Mouse (Mus musculus) heart, embryonic 13.5 days (tissue): ENCODE measurements around the gene Jpt2. TPM values are rescaled to one million over a fixed set of nuclear protein-coding genes. Genes with fewer than 3 reads are reported as not detected.

ENCODE experiments used
- polyA plus RNA-seq: library from polyadenylated mRNA; unstranded; fragments of >200 nt; fragmentation: Nextera tagmentation; extraction: Ambion mirVana; gene quantifications from 2 replicates; pipeline ENCODE4 v1.2.1, GENCODE M21; 2015

Jpt2 gene
- polyA plus RNA-seq, 1 experiment from 2014 or later, result 122 TPM

Other genes starting within 250 kb of the Jpt2 start
- gene Rnf151, start 242.6 kb downstream of the Jpt2 start, polyA plus RNA-seq, result not detected in 2 replicates
- 903 and 1,010 TPM in 2 replicates for gene Rps2, start 242.6 kb downstream of the Jpt2 start, polyA plus RNA-seq
- gene Ndufb10, start 236.2 kb downstream of the Jpt2 start, polyA plus RNA-seq, result 344 and 399 TPM in 2 replicates
- gene Rpl3l, start 232.9 kb downstream of the Jpt2 start, polyA plus RNA-seq, result 0.68 and 1.1 TPM in 2 replicates
- 18.0 and 20.4 TPM in 2 replicates for gene Msrb1, start 224.0 kb downstream of the Jpt2 start, polyA plus RNA-seq
- 0.24 and 0.59 TPM in 2 replicates for gene Hs3st6, start 207.7 kb downstream of the Jpt2 start, polyA plus RNA-seq
- gene Meiob, start 156.4 kb downstream of the Jpt2 start, polyA plus RNA-seq, result not detected in 2 replicates
- 47.3 and 54.5 TPM in 2 replicates for gene Hagh, start 120.5 kb downstream of the Jpt2 start, polyA plus RNA-seq
- gene Fahd1, start 110.3 kb downstream of the Jpt2 start, polyA plus RNA-seq, result 36.9 and 39.7 TPM in 2 replicates
- gene Igfals, start 94.7 kb downstream of the Jpt2 start, polyA plus RNA-seq, result 0.11 and 0.50 TPM in 2 replicates
- 36.1 and 41.4 TPM in 2 replicates for gene Nubp2, start 74.3 kb downstream of the Jpt2 start, polyA plus RNA-seq
- gene Spsb3, start 74.0 kb downstream of the Jpt2 start, polyA plus RNA-seq, result 27.8 and 29.9 TPM in 2 replicates
- gene Eme2, start 65.6 kb downstream of the Jpt2 start, polyA plus RNA-seq, result 20.7 and 22.5 TPM in 2 replicates
- 79.2 and 81.5 TPM in 2 replicates for gene Mrps34, start 65.6 kb downstream of the Jpt2 start, polyA plus RNA-seq
- 32.0 and 41.0 TPM in 2 replicates for gene Nme3, start 64.2 kb downstream of the Jpt2 start, polyA plus RNA-seq
- gene Mapk8ip3, start 23.7 kb downstream of the Jpt2 start, polyA plus RNA-seq, result 24.1 and 25.2 TPM in 2 replicates
- 4.0 and 4.4 TPM in 2 replicates for gene Cramp1l, start 55.1 kb upstream of the Jpt2 start, polyA plus RNA-seq
- gene Ift140, start 55.4 kb upstream of the Jpt2 start, polyA plus RNA-seq, result 11.7 and 13.4 TPM in 2 replicates
- gene Tmem204, start 122.9 kb upstream of the Jpt2 start, polyA plus RNA-seq, result 18.0 and 19.4 TPM in 2 replicates
- 25.1 and 29.0 TPM in 2 replicates for gene Telo2, start 155.3 kb upstream of the Jpt2 start, polyA plus RNA-seq
- gene Ptx4, start 160.1 kb upstream of the Jpt2 start, polyA plus RNA-seq, result 0.11 and 0.15 TPM in 2 replicates
- 15.7 and 17.9 TPM in 2 replicates for gene Clcn7, start 172.7 kb upstream of the Jpt2 start, polyA plus RNA-seq
- not detected in 2 replicates for gene Ccdc154, start 201.8 kb upstream of the Jpt2 start, polyA plus RNA-seq
- 0.27 and 0.28 TPM in 2 replicates for gene Gm38655, start 214.8 kb upstream of the Jpt2 start, polyA plus RNA-seq
- 22.0 and 25.2 TPM in 2 replicates for gene BC003965, start 223.9 kb upstream of the Jpt2 start, polyA plus RNA-seq
- gene Unkl, start 227.7 kb upstream of the Jpt2 start, polyA plus RNA-seq, result 4.3 and 4.5 TPM in 2 replicates